Mouse (Mus musculus): ENCODE data around the gene Mroh7. TPM values are rescaled to one million over a fixed set of nuclear protein-coding genes. Genes with fewer than 3 reads are reported as not detected.
"Not testable (repeated sequence)": the region's sequence is repeated elsewhere in the genome, so short reads cannot be mapped to it uniquely, and the experiment has no call there.

Gene Mroh7
- polyA plus RNA-seq, 1 experiment: 3.2 TPM

DNA sequence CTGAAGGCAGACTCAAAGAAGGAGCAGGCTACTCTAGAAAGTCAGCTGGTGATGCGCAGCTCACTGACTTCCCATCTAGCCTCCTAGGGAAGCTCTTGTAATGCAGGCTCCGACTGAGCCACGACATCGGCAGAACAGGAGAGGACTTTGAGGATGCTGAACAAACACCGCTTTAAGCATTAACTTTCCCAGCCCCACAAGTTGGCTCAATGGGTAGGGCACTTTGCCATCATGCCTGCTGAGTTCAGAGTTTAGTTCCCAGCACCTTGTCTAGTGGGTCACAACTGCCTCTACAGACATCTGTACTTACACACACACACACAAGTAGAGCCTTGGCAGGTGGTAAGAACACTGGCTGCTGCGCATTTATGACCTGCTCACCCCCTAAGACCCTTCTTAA, 21.0 kb upstream of the Mroh7 start:
- peaks cover 3% of the 10 kb centered on the region; the same call in 1 of the 2 replicates for H3K4me1 ChIP-seq (ENCODE audit: control insufficient read depth, insufficient read depth, low read length)
- no peak overlapping the region for H3K27ac ChIP-seq (ENCODE audit: insufficient read depth, low read length)
- WGBS: 77% methylated on average over 6 of the region's 6 CpGs
- TF ChIP-seq POLR2A (IDR thresholded peaks at IDR 0.05; ENCODE audit: borderline replicate concordance, insufficient read depth, low read length): no peak
- no peak for TF ChIP-seq CTCF (IDR thresholded peaks at IDR 0.05; ENCODE audit: borderline replicate concordance, insufficient read depth, low read depth, low read length)
- H3K27me3 ChIP-seq (ENCODE audit: control insufficient read depth, insufficient read depth, low read length): no peaks in the 10 kb centered on the region
- DNase-seq: no peak
- no peak overlapping the region for H3K4me3 ChIP-seq (replicated peaks; ENCODE audit: insufficient read depth, low read depth, low read length)

DNA sequence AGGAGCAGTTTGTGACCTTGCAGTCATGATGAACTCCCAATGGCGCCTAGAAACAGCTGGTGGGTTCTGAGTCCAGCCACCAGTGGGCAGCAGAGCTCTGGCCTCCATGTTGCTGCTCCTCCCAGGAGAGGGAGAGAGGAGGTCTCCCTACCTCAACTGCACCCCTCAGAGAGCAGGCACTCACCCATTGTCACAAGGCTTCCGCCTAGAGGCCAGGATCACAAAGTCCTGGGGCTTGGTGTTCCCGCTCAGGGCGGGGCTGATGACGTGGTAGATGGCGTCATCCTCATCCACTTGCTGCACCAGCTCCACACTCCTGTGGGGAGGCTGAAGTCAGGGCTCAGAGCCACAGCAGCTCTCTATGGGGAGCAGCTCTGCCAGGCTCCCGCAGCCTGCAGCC, 19.0 kb upstream of the Mroh7 start:
- Histone ChIP-seq H3K27ac (ENCODE audit: insufficient read depth, low read length) (no peak overlapping the region), H3K4me3 (replicated peaks; ENCODE audit: insufficient read depth, low read depth, low read length) (peak overlapping the region; percentile 33), H3K4me1 (ENCODE audit: control insufficient read depth, insufficient read depth, low read length) (peaks cover 3% of the 10 kb centered on the region; the same call in 1 of the 2 replicates), H3K27me3 (ENCODE audit: control insufficient read depth, insufficient read depth, low read length) (no peaks in the 10 kb centered on the region)
- DNase-seq: peak; percentile 76 to 78
- WGBS: 1% methylated on average over 7 of the region's 7 CpGs
- TF ChIP-seq POLR2A (IDR thresholded peaks at IDR 0.05; ENCODE audit: borderline replicate concordance, insufficient read depth, low read length): no peak
- peak; percentile 79 for TF ChIP-seq CTCF (IDR thresholded peaks at IDR 0.05; ENCODE audit: borderline replicate concordance, insufficient read depth, low read depth, low read length)

DNA sequence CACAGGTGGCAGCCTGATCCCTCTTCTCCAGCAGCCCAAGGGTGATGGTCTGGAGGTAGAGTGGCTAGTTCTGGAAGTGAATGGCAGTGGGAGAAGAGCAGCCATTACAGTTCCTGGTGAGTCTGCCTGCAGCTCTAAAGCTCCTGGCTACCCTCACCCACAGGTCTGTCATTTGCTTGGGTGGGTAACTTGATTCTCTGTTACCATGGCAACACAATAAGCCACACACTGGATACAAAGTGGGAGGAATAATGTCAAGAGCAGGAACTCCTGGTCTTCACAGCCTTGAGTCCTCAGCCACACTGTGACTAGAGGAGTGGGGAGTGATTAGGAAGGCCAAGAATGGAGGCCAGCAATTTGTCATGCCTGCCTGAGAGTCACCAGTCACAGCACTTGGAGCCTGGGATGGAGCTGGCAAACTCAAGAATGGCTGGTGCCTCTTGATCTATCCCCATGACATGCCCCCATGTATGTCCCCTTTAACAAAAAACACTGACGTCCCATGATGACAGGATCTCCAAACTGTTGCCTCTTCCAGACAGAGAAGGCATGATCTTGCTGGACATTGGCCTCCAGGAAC, 16.4 kb upstream of the Mroh7 start:
- Histone ChIP-seq H3K4me1 (ENCODE audit: control insufficient read depth, insufficient read depth, low read length) (peaks cover 3% of the 10 kb centered on the region; the same call in 1 of the 2 replicates), H3K4me3 (replicated peaks; ENCODE audit: insufficient read depth, low read depth, low read length) (no peak overlapping the region), H3K27ac (ENCODE audit: insufficient read depth, low read length) (no peak overlapping the region), H3K27me3 (ENCODE audit: control insufficient read depth, insufficient read depth, low read length) (no peaks in the 10 kb centered on the region)
- WGBS: 61% methylated on average over 1 of the region's 1 CpGs
- DNase-seq: no peak
- TF ChIP-seq POLR2A (IDR thresholded peaks at IDR 0.05; ENCODE audit: borderline replicate concordance, insufficient read depth, low read length): no peak
- TF ChIP-seq CTCF (IDR thresholded peaks at IDR 0.05; ENCODE audit: borderline replicate concordance, insufficient read depth, low read depth, low read length): no peak

DNA sequence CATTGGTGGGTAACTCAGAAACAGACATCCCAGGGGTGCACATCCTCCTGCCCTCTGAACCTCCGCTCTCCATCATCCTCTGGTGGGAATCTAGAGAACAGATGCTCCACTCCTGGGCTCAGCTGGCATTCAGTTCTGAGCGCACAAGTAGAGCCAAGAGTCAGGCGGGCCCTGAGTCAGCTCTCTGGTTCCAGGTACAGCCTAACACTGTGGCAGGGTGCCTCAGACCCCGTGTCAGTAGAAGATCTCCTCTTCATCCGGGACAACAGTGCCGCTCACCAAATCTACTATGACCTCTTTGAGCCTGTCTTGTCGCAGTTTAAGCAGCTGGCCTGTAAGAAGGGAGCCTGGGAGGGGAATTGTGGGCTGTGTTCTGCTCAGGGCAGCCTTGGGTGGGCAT, 15.1 kb upstream of the Mroh7 start:
- Histone ChIP-seq H3K4me1 (ENCODE audit: control insufficient read depth, insufficient read depth, low read length) (peaks cover 3% of the 10 kb centered on the region; the same call in 1 of the 2 replicates), H3K27ac (ENCODE audit: insufficient read depth, low read length) (no peak overlapping the region), H3K4me3 (replicated peaks; ENCODE audit: insufficient read depth, low read depth, low read length) (no peak overlapping the region), H3K27me3 (ENCODE audit: control insufficient read depth, insufficient read depth, low read length) (no peaks in the 10 kb centered on the region)
- WGBS: 54% methylated on average over 7 of the region's 7 CpGs
- no peak for DNase-seq
- TF ChIP-seq POLR2A (IDR thresholded peaks at IDR 0.05; ENCODE audit: borderline replicate concordance, insufficient read depth, low read length) (no peak), CTCF (IDR thresholded peaks at IDR 0.05; ENCODE audit: borderline replicate concordance, insufficient read depth, low read depth, low read length) (no peak)

DNA sequence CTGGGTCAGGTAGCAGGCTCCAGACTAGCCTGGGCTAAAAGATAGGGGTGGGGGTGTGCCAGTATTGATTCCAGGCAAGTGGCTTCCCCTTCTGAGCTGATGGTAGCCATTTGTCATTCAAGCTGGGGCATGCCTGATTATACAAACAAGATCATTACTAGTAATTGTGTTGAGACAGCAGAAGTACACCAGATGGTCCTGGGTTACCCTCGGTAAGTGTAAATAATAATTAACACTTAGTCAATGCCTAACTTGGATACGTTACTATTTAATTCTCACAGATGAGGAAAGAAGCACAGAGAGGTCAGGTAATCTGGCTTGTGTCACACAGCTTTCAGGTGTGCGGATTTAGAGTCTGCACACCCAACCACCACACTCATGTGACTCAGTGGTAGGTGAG, 7.2 kb upstream of the Mroh7 start:
- no peak for DNase-seq

DNA sequence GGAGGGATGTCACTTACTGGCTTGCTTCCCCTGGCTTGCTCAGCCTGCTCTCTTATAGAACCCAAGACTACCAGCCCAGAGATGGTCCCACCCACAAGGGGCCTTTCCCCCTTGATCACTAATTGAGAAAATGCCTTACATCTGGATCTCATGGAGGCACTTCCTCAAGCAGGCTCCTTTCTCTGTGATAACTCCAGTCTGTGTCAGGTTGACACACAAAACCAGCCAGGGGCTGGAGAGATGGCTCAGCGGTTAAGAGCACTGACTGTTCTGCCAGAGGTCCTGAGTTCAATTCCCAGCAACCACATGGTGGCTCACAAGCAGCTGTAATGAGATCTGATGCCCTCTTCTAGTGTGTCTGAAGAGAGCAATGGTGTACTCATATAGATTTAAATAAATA, 6.2 kb upstream of the Mroh7 start:
- DNase-seq; H3K4me1 ChIP-seq (ENCODE audit: control insufficient read depth, insufficient read depth, low read length); H3K27me3 ChIP-seq (ENCODE audit: control insufficient read depth, insufficient read depth, low read length); H3K4me3 ChIP-seq (replicated peaks; ENCODE audit: insufficient read depth, low read depth, low read length); H3K27ac ChIP-seq (ENCODE audit: insufficient read depth, low read length): not testable (repeated sequence)
- WGBS: 100% methylated on average over 1 of the region's 1 CpGs

More for the DNA sequence above, 7.2 kb upstream of the Mroh7 start:
- Histone ChIP-seq H3K4me3 (replicated peaks; ENCODE audit: insufficient read depth, low read depth, low read length) (no peak overlapping the region), H3K27me3 (ENCODE audit: control insufficient read depth, insufficient read depth, low read length) (no peaks in the 10 kb centered on the region), H3K27ac (ENCODE audit: insufficient read depth, low read length) (no peak overlapping the region), H3K4me1 (ENCODE audit: control insufficient read depth, insufficient read depth, low read length) (no peaks in the 10 kb centered on the region)
- no peak for TF ChIP-seq POLR2A (IDR thresholded peaks at IDR 0.05; ENCODE audit: borderline replicate concordance, insufficient read depth, low read length)
- TF ChIP-seq CTCF (IDR thresholded peaks at IDR 0.05; ENCODE audit: borderline replicate concordance, insufficient read depth, low read depth, low read length): no peak
- 67% methylated on average over 3 of the region's 3 CpGs for WGBS

DNA sequence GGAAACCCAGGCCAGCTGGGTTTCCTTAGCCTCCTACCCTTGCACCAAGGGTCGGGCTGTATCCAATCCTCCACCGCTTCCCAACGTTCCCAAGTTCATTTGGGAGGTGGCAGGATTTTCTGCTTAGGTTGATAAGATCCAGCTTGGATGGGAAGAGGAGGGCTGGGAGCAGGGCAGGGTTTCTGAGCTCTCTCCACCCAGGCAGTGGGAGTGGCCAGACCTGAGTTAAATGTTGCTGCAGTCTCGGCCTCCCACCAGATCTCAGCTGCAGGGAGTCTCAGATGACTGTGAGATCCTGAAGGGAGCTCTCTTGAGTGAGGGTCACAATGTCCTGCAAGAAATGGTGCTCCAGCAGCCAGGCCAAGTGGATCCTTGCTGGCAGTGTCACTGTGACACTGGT, 2.9 kb upstream of the Mroh7 start, which contains the start of gene Fam151a:
Gene Fam151a, plus strand, starts transcription at position 254 of the 400 bp plus-strand sequence.
- WGBS: 73% methylated on average over 4 of the region's 4 CpGs
- H3K4me3 ChIP-seq (replicated peaks; ENCODE audit: insufficient read depth, low read depth, low read length): no peak within 1 kb of the TSS
- H3K4me1 ChIP-seq (ENCODE audit: control insufficient read depth, insufficient read depth, low read length): no peaks in the 10 kb centered on the region
- H3K27ac ChIP-seq (ENCODE audit: insufficient read depth, low read length): no peak within 1 kb of the TSS
- no peak for DNase-seq
- TF ChIP-seq CTCF (IDR thresholded peaks at IDR 0.05; ENCODE audit: borderline replicate concordance, insufficient read depth, low read depth, low read length): no peak
- no peak for TF ChIP-seq POLR2A (IDR thresholded peaks at IDR 0.05; ENCODE audit: borderline replicate concordance, insufficient read depth, low read length)
- no peaks in the 10 kb centered on the region for H3K27me3 ChIP-seq (ENCODE audit: control insufficient read depth, insufficient read depth, low read length)

DNA sequence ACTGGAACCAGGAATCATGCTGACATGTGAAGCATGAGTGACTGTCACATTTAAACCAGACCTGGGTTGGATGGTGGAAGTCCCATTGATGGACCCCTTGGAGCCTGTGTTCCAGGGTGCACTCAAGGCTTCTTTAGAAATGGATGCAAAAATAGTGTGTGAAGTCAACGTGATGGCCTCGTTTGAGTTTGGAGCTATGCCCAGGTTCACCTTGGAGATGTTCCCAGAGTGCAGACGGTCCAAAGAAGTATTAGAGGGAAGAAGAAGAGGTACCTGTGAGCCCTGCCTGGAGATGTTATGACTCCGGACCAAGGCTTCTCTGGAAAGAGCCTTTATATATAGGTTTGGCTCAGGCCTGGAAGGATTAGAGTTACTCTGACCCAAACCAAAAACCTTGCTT, 10.1 kb downstream of the Mroh7 start:
- Histone ChIP-seq H3K27ac (ENCODE audit: insufficient read depth, low read length) (no peak overlapping the region), H3K27me3 (ENCODE audit: control insufficient read depth, insufficient read depth, low read length) (no peaks in the 10 kb centered on the region), H3K4me3 (replicated peaks; ENCODE audit: insufficient read depth, low read depth, low read length) (no peak overlapping the region), H3K4me1 (ENCODE audit: control insufficient read depth, insufficient read depth, low read length) (peaks cover 5% of the 10 kb centered on the region; the same call in 1 of the 2 replicates)
- 12% methylated on average over 4 of the region's 4 CpGs for WGBS
- TF ChIP-seq CTCF (IDR thresholded peaks at IDR 0.05; ENCODE audit: borderline replicate concordance, insufficient read depth, low read depth, low read length) (no peak), POLR2A (IDR thresholded peaks at IDR 0.05; ENCODE audit: borderline replicate concordance, insufficient read depth, low read length) (no peak)
- DNase-seq: peak; percentile 61
